Mouse (Mus musculus) urinary bladder, postnatal 36 days (tissue): ENCODE results near the gene Tmem19.

Source experiments
- DNase-seq, 2 experiments: peaks; one replicate each; pipeline ENCODE4 v3.0.0; 2022; ENCODE audit warnings: low spot score in 2 of 2, mixed read lengths in 1 of 2

The Tmem19 gene

DNA sequence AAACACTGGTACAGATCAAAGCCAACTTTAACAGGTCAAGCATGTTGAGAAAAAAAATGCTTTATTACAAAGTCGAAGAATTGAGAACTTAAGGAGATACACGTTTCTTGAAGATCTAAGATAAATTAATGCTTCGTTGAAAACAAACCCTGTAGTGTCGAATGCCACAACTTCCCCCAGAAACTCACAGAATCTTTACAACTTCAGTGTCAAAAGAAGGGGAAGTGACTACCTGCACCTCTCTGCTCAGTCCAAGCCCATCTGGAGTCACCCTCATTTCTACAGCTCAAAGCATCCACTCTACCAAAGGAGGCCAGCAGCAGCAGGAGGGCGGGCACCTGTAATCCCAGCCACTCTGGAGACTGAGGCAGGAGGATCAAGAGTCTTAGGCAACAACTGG lies 50.1 kb downstream of the Tmem19 start:
- DNase-seq: no peak

- no peak for DNase-seq
Observed at GRCm38 (mm10) chr10:115311263-115311965, 50.9 kb downstream of the Tmem19 start.

- no peak for DNase-seq
Observed at GRCm38 (mm10) chr10:115309191-115309590, 53.1 kb downstream of the Tmem19 start.

GRCm38 (mm10) chr10:115307331-115307875 lies 54.9 kb downstream of the Tmem19 start:
- no peak for DNase-seq

- DNase-seq: no peak
Observed at GRCm38 (mm10) chr10:115298683-115299082, 63.6 kb downstream of the Tmem19 start.

GRCm38 (mm10) chr10:115297582-115297981 lies 64.7 kb downstream of the Tmem19 start:
- DNase-seq: no peak

DNA sequence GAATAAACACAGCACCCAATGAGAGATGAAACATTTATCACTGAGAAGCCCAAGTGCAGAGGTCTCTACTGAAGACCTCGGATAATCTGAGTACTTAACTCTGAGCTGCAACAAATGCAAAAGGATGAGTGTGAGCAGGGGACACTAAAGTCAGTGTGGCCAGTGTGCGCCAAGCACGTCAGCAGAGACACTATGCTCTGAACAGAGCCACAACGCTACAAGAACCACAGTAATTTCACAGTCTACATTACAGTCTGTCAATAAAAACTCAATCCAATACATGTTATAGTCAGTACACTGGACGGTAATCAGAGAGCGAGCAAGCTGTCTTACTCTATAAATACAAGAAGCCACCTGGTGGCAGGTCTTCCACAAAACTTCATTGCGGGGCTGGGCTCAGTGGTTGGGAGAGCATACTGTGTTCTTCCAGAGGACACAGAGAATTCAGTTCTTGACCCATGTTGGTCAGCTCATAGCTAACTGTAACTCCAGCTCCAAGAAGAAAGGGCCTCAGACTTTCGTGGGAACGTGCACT lies 65.8 kb downstream of the Tmem19 start:
- DNase-seq: no peak

- no peak for DNase-seq
Observed at GRCm38 (mm10) chr10:115295162-115295561, 67.1 kb downstream of the Tmem19 start.

DNA sequence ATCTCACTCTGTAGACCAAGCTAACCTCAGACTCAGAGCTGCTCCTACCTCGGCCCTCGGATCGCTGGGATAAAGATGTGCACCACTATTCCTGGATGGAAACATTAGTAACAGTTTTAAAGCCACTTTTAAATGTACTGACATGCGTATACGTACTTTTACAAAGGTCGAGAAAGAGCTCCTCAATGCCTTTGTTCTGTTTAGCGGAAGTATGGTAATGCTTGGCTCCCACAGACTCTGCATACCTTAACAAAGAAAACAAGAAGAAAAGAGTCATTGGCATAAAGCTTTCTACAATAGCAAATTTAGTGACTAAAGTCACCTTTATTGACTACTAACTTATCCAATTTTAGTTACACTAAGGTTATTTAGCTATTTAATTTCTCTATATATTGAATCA lies 67.6 kb downstream of the Tmem19 start:
- DNase-seq: no peak

GRCm38 (mm10) chr10:115293946-115294345 lies 68.4 kb downstream of the Tmem19 start:
- no peak for DNase-seq

DNA sequence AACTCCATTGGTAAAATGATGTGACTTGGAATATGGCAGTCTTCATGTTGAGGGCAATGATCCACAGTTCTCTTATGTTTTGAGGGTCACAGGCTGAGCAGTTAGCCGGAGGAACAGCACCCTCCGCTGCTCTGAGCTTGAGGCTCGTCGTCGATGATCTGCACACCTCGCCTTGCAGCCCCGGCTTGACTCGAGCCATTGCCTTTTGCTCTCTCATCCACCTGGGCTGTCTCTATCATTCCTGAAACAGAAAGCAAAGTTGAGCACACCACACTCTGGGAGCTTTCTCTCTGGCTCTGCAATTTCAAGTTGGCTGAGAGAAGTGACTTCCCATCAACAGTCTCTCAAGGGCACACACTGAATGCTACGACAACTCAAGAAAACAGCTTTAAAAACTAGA lies 71.6 kb downstream of the Tmem19 start:
- no peak for DNase-seq
